Mouse (Mus musculus): ENCODE measurements at regions not wholly inside any gene's neighbourhood (a gene's known extent, or its start where the extent isn't known, plus 50 kb on each side); places are given as distances from the start of the nearest gene placed in this dataset.

GRCm38 (mm10) chr8:90725188-90725587, 92.0 kb downstream of the Gm19935 start:
- Histone ChIP-seq H3K9me3 (ENCODE audit: control insufficient read depth, low read length) (no peaks in the 10 kb centered on the region), H3K4me1 (ENCODE audit: control insufficient read depth, insufficient read depth, low read length) (no peaks in the 10 kb centered on the region), H3K27me3 (ENCODE audit: control insufficient read depth, insufficient read depth, low read length) (no peaks in the 10 kb centered on the region), H3K27ac (ENCODE audit: low read depth, low read length) (no peak overlapping the region), H3K36me3 (ENCODE audit: control insufficient read depth, insufficient read depth, low read length) (no peaks in the 10 kb centered on the region), H3K4me2 (ENCODE audit: low read depth) (no peak overlapping the region), H3K4me3 (ENCODE audit: low read depth, low read length) (no peak overlapping the region), H3K9ac (ENCODE audit: low read length) (no peak overlapping the region)
- 89% methylated on average over 5 of the region's 5 CpGs for WGBS
- no peak for DNase-seq (ENCODE audit: low spot score)
- ATAC-seq (ENCODE audit: insufficient read depth, low FRiP score, low TSS enrichment) = no peak

GRCm38 (mm10) chr8:90716436-90716835, 100.8 kb downstream of the Gm19935 start:
- WGBS = 41% methylated on average over 3 of the region's 3 CpGs
- Histone ChIP-seq H3K4me1 (ENCODE audit: control insufficient read depth, insufficient read depth, low read length) (no peaks in the 10 kb centered on the region), H3K27ac (ENCODE audit: low read depth, low read length) (no peak overlapping the region)

GRCm38 (mm10) chr8:90708524-90708923, 108.7 kb downstream of the Gm19935 start:
- H3K4me3 ChIP-seq (ENCODE audit: low read depth, low read length) = no peak overlapping the region
- no peak overlapping the region for H3K4me2 ChIP-seq (ENCODE audit: low read depth)

More at GRCm38 (mm10) chr8:90716436-90716835, 100.8 kb downstream of the Gm19935 start:
- no peaks in the 10 kb centered on the region for H3K36me3 ChIP-seq (ENCODE audit: control insufficient read depth, insufficient read depth, low read length)
- no peak for DNase-seq (ENCODE audit: low spot score)
- ATAC-seq (ENCODE audit: insufficient read depth, low FRiP score, low TSS enrichment) = no peak
- H3K9ac ChIP-seq (ENCODE audit: low read length) = no peak overlapping the region
- H3K4me3 ChIP-seq (ENCODE audit: low read depth, low read length) = no peak overlapping the region
- no peaks in the 10 kb centered on the region for H3K27me3 ChIP-seq (ENCODE audit: control insufficient read depth, insufficient read depth, low read length)
- no peaks in the 10 kb centered on the region for H3K9me3 ChIP-seq (ENCODE audit: control insufficient read depth, low read length)
- H3K4me2 ChIP-seq (ENCODE audit: low read depth) = no peak overlapping the region

GRCm38 (mm10) chr8:90692516-90692915, 124.7 kb downstream of the Gm19935 start:
- ATAC-seq (ENCODE audit: insufficient read depth, low FRiP score, low TSS enrichment) = no peak
- H3K4me2 ChIP-seq (ENCODE audit: low read depth) = no peak overlapping the region
- H3K27ac ChIP-seq (ENCODE audit: low read depth, low read length) = no peak overlapping the region
- no peaks in the 10 kb centered on the region for H3K27me3 ChIP-seq (ENCODE audit: control insufficient read depth, insufficient read depth, low read length)
- no peak for DNase-seq (ENCODE audit: low spot score)
- H3K36me3 ChIP-seq (ENCODE audit: control insufficient read depth, insufficient read depth, low read length) = no peaks in the 10 kb centered on the region
- H3K9ac ChIP-seq (ENCODE audit: low read length) = no peak overlapping the region
- H3K4me3 ChIP-seq (ENCODE audit: low read depth, low read length) = no peak overlapping the region
- WGBS = 90% methylated on average over 3 of the region's 3 CpGs
- H3K9me3 ChIP-seq (ENCODE audit: control insufficient read depth, low read length) = no peaks in the 10 kb centered on the region
- no peaks in the 10 kb centered on the region for H3K4me1 ChIP-seq (ENCODE audit: control insufficient read depth, insufficient read depth, low read length)

More at GRCm38 (mm10) chr8:90708524-90708923, 108.7 kb downstream of the Gm19935 start:
- no peak overlapping the region for H3K27ac ChIP-seq (ENCODE audit: low read depth, low read length)
- ATAC-seq (ENCODE audit: insufficient read depth, low FRiP score, low TSS enrichment) = no peak
- H3K36me3 ChIP-seq (ENCODE audit: control insufficient read depth, insufficient read depth, low read length) = no peaks in the 10 kb centered on the region
- peak; percentile 72 for DNase-seq (ENCODE audit: low spot score)
- peaks cover 4% of the 10 kb centered on the region; the same call in 1 of the 2 replicates for H3K4me1 ChIP-seq (ENCODE audit: control insufficient read depth, insufficient read depth, low read length)
- H3K27me3 ChIP-seq (ENCODE audit: control insufficient read depth, insufficient read depth, low read length) = no peaks in the 10 kb centered on the region
- H3K9me3 ChIP-seq (ENCODE audit: control insufficient read depth, low read length) = no peaks in the 10 kb centered on the region
- no peak overlapping the region for H3K9ac ChIP-seq (ENCODE audit: low read length)
- 25% methylated on average over 5 of the region's 5 CpGs for WGBS

GRCm38 (mm10) chr8:90685076-90685475, 132.1 kb downstream of the Gm19935 start:
- no peak overlapping the region for H3K4me2 ChIP-seq (ENCODE audit: low read depth)
- H3K27ac ChIP-seq (ENCODE audit: low read depth, low read length) = no peak overlapping the region
- H3K9me3 ChIP-seq (ENCODE audit: control insufficient read depth, low read length) = no peaks in the 10 kb centered on the region
- H3K4me1 ChIP-seq (ENCODE audit: control insufficient read depth, insufficient read depth, low read length) = no peaks in the 10 kb centered on the region
- no peak overlapping the region for H3K4me3 ChIP-seq (ENCODE audit: low read depth, low read length)
- H3K9ac ChIP-seq (ENCODE audit: low read length) = no peak overlapping the region
- 95% methylated on average over 2 of the region's 2 CpGs for WGBS
- ATAC-seq (ENCODE audit: insufficient read depth, low FRiP score, low TSS enrichment) (no peak), DNase-seq (ENCODE audit: low spot score) (no peak)
- H3K36me3 ChIP-seq (ENCODE audit: control insufficient read depth, insufficient read depth, low read length) = no peaks in the 10 kb centered on the region
- no peaks in the 10 kb centered on the region for H3K27me3 ChIP-seq (ENCODE audit: control insufficient read depth, insufficient read depth, low read length)

GRCm38 (mm10) chr8:90670471-90671057, 146.6 kb downstream of the Gm19935 start:
- no peaks in the 10 kb centered on the region for H3K4me1 ChIP-seq (ENCODE audit: control insufficient read depth, insufficient read depth, low read length)
- peak overlapping the region; percentile 39; the same call in 1 of the 2 replicates for H3K9ac ChIP-seq (ENCODE audit: low read length)
- peaks cover 3% of the 10 kb centered on the region; the same call in 1 of the 2 replicates for H3K9me3 ChIP-seq (ENCODE audit: control insufficient read depth, low read length)
- H3K4me3 ChIP-seq (ENCODE audit: low read depth, low read length) = peak overlapping the region; percentile 15; the same call in 1 of the 2 replicates
- peak; percentile 71 for DNase-seq (ENCODE audit: low spot score)
- H3K27ac ChIP-seq (ENCODE audit: low read depth, low read length) = peak overlapping the region; percentile 74
- peak; percentile 58 for ATAC-seq (ENCODE audit: insufficient read depth, low FRiP score, low TSS enrichment)
- no peaks in the 10 kb centered on the region for H3K27me3 ChIP-seq (ENCODE audit: control insufficient read depth, insufficient read depth, low read length)
- peak overlapping the region; percentile 28 for H3K4me2 ChIP-seq (ENCODE audit: low read depth)
- WGBS = 2% methylated on average over 14 of the region's 14 CpGs
- no peaks in the 10 kb centered on the region for H3K36me3 ChIP-seq (ENCODE audit: control insufficient read depth, insufficient read depth, low read length)

- H3K27ac ChIP-seq (ENCODE audit: low read depth, low read length) = peak overlapping the region; percentile 69; the same call in 1 of the 2 replicates
- H3K4me3 ChIP-seq (ENCODE audit: low read depth, low read length) = no peak overlapping the region
- peaks cover 3% of the 10 kb centered on the region; the same call in 1 of the 2 replicates for H3K9me3 ChIP-seq (ENCODE audit: control insufficient read depth, low read length)
- H3K4me2 ChIP-seq (ENCODE audit: low read depth) = no peak overlapping the region
- ATAC-seq (ENCODE audit: insufficient read depth, low FRiP score, low TSS enrichment) = peak; percentile 81
- H3K36me3 ChIP-seq (ENCODE audit: control insufficient read depth, insufficient read depth, low read length) = no peaks in the 10 kb centered on the region
- no peak overlapping the region for H3K9ac ChIP-seq (ENCODE audit: low read length)
- no peaks in the 10 kb centered on the region for H3K4me1 ChIP-seq (ENCODE audit: control insufficient read depth, insufficient read depth, low read length)
- peak; percentile 45 for DNase-seq (ENCODE audit: low spot score)
- no peaks in the 10 kb centered on the region for H3K27me3 ChIP-seq (ENCODE audit: control insufficient read depth, insufficient read depth, low read length)
- 17% methylated on average over 9 of the region's 9 CpGs for WGBS
Measured at GRCm38 (mm10) chr8:90669396-90669795, 147.8 kb downstream of the Gm19935 start.

- Histone ChIP-seq H3K27me3 (ENCODE audit: control insufficient read depth, insufficient read depth, low read length) (no peaks in the 10 kb centered on the region), H3K4me1 (ENCODE audit: control insufficient read depth, insufficient read depth, low read length) (peaks cover 3% of the 10 kb centered on the region; the same call in 1 of the 2 replicates), H3K4me2 (ENCODE audit: low read depth) (no peak overlapping the region), H3K9me3 (ENCODE audit: control insufficient read depth, low read length) (0 out of 2 replicates have a peak, but pooled peaks cover 3% of the 10 kb centered on the region), H3K4me3 (ENCODE audit: low read depth, low read length) (no peak overlapping the region), H3K9ac (ENCODE audit: low read length) (no peak overlapping the region), H3K27ac (ENCODE audit: low read depth, low read length) (0 out of 2 replicates have a peak overlapping the region, but pooled peaks have one; percentile 23), H3K36me3 (ENCODE audit: control insufficient read depth, insufficient read depth, low read length) (no peaks in the 10 kb centered on the region)
- 22% methylated on average over 3 of the region's 3 CpGs for WGBS
- ATAC-seq (ENCODE audit: insufficient read depth, low FRiP score, low TSS enrichment) (no peak), DNase-seq (ENCODE audit: low spot score) (no peak)
Measured at GRCm38 (mm10) chr8:90659066-90659465, 158.1 kb downstream of the Gm19935 start.

GRCm38 (mm10) chr8:90657641-90658051, 159.5 kb downstream of the Gm19935 start:
- ATAC-seq (ENCODE audit: insufficient read depth, low FRiP score, low TSS enrichment) (no peak), DNase-seq (ENCODE audit: low spot score) (peak; percentile 60)
- Histone ChIP-seq H3K27ac (ENCODE audit: low read depth, low read length) (no peak overlapping the region), H3K27me3 (ENCODE audit: control insufficient read depth, insufficient read depth, low read length) (no peaks in the 10 kb centered on the region), H3K4me3 (ENCODE audit: low read depth, low read length) (no peak overlapping the region), H3K36me3 (ENCODE audit: control insufficient read depth, insufficient read depth, low read length) (no peaks in the 10 kb centered on the region), H3K9me3 (ENCODE audit: control insufficient read depth, low read length) (0 out of 2 replicates have a peak, but pooled peaks cover 3% of the 10 kb centered on the region), H3K4me1 (ENCODE audit: control insufficient read depth, insufficient read depth, low read length) (peaks cover 3% of the 10 kb centered on the region; the same call in 1 of the 2 replicates), H3K9ac (ENCODE audit: low read length) (no peak overlapping the region), H3K4me2 (ENCODE audit: low read depth) (no peak overlapping the region)
- WGBS = 34% methylated on average over 7 of the region's 7 CpGs

Measured in neural tube, embryonic 11.5 days (tissue).